Mouse (Mus musculus): Measurements from ENCODE around the gene Nrbp1.

The Nrbp1 gene

GRCm38 (mm10) chr5:31267686-31268085 lies 27.0 kb downstream of the Nrbp1 start:
- no peak for DNase-seq (ENCODE audit: low spot score)

- no peak for DNase-seq (ENCODE audit: low spot score)
Observed at GRCm38 (mm10) chr5:31273018-31273417, 32.4 kb downstream of the Nrbp1 start.

GRCm38 (mm10) chr5:31279245-31279988 lies 38.8 kb downstream of the Nrbp1 start:
- no peak for DNase-seq (ENCODE audit: low spot score)

- DNase-seq (ENCODE audit: low spot score), result peak; percentile 13
Observed at GRCm38 (mm10) chr5:31288225-31288624, 47.6 kb downstream of the Nrbp1 start.

- DNase-seq (ENCODE audit: low spot score), result no peak
Observed at GRCm38 (mm10) chr5:31288655-31289054, 48.0 kb downstream of the Nrbp1 start.

- DNase-seq (ENCODE audit: low spot score), result no peak
Observed at GRCm38 (mm10) chr5:31289626-31290230, 49.1 kb downstream of the Nrbp1 start.

GRCm38 (mm10) chr5:31290521-31291360 lies 50.1 kb downstream of the Nrbp1 start, which contains the start of gene Ift172:
TSS of gene Ift172 (minus strand) at chr5:31291116.
- peak; percentile 88 for DNase-seq (ENCODE audit: low spot score)

- no peak for DNase-seq (ENCODE audit: low spot score)
Observed at GRCm38 (mm10) chr5:31291361-31291688, 50.7 kb downstream of the Nrbp1 start.

- DNase-seq (ENCODE audit: low spot score), result no peak
Observed at GRCm38 (mm10) chr5:31294964-31295605, 54.4 kb downstream of the Nrbp1 start.

- no peak for DNase-seq (ENCODE audit: low spot score)
Observed at GRCm38 (mm10) chr5:31295606-31296141, 55.0 kb downstream of the Nrbp1 start, which contains the start of gene Fndc4. TSS of gene Fndc4 (minus strand) at chr5:31296080.

- DNase-seq (ENCODE audit: low spot score), result no peak
Observed at GRCm38 (mm10) chr5:31297047-31297757, 56.5 kb downstream of the Nrbp1 start, which contains the start of gene Gckr. TSS of gene Gckr (plus strand) at chr5:31297443.

- no peak for DNase-seq (ENCODE audit: low spot score)
Observed at GRCm38 (mm10) chr5:31297981-31298380, 57.3 kb downstream of the Nrbp1 start.

GRCm38 (mm10) chr5:31298486-31298885 lies 57.8 kb downstream of the Nrbp1 start:
- no peak for DNase-seq (ENCODE audit: low spot score)

Data from spleen, adult 12 weeks (tissue).